Mouse (Mus musculus) midbrain, embryonic 13.5 days (tissue): ENCODE measurements around the gene Gata3. TPM values are rescaled to one million over a fixed set of nuclear protein-coding genes. Genes with fewer than 3 reads are reported as not detected.

Experiments used
- ATAC-seq: fragments of 200-750 bp; cut with Nextera tagmentation; 2 replicates; pipeline ENCODE4 v1.8.0; 2017; ENCODE audit warnings: mild to moderate bottlenecking, moderate TSS enrichment, moderate library complexity
- H3K27ac ChIP-seq: fragments of 300-500 bp; sonication (generic); 2 replicates; pipeline ENCODE4 v1.5.1; 2015; ENCODE audit warnings: inconsistent platforms, mild to moderate bottlenecking, moderate library complexity
- H3K27me3 ChIP-seq: fragments of 300-500 bp; sonication (generic); 2 replicates; pipeline ENCODE4 v1.6.1; 2015; ENCODE audit warnings: mild to moderate bottlenecking, inconsistent platforms
- H3K36me3 ChIP-seq: fragments of 300-500 bp; sonication (generic); 2 replicates; pipeline ENCODE4 v1.6.1; 2015; ENCODE audit warnings: mild to moderate bottlenecking, inconsistent platforms
- H3K4me1 ChIP-seq: fragments of 300-500 bp; sonication (generic); replicated peaks from 2 replicates; pipeline ENCODE4 v1.6.1; 2015; ENCODE audit warnings: inconsistent platforms
- H3K4me2 ChIP-seq: fragments of 300-500 bp; sonication (generic); replicated peaks from 2 replicates; pipeline ENCODE4 v1.6.1; 2015; ENCODE audit warnings: moderate library complexity, mild to moderate bottlenecking, inconsistent platforms
- H3K4me3 ChIP-seq: fragments of 300-500 bp; sonication (generic); replicated peaks from 2 replicates; pipeline ENCODE4 v1.5.1; 2015; ENCODE audit warnings: mild to moderate bottlenecking, inconsistent platforms
- H3K9ac ChIP-seq: fragments of 300-500 bp; sonication (generic); replicated peaks from 2 replicates; pipeline ENCODE4 v1.6.1; 2015; ENCODE audit warnings: mild to moderate bottlenecking, inconsistent platforms
- H3K9me3 ChIP-seq: fragments of 300-500 bp; sonication (generic); 2 replicates; pipeline ENCODE4 v1.6.1; 2016; ENCODE audit warnings: mild to moderate bottlenecking, inconsistent platforms
- WGBS: fragments of 180-500 bp; shearing (Covaris S2); methylation state at CpG from one replicate; pipeline ENCODE4 v1.1.7; 2015; 5-methylcytosine and 5-hydroxymethylcytosine counted together
- polyA plus RNA-seq: library from polyadenylated mRNA; unstranded; fragments of >200 nt; fragmentation: Nextera tagmentation; extraction: Ambion mirVana; gene quantifications from 2 replicates; pipeline ENCODE4 v1.2.1, GENCODE M21; 2015

Gene Gata3
- polyA plus RNA-seq, result 94.8 and 119 TPM in 2 replicates

DNA sequence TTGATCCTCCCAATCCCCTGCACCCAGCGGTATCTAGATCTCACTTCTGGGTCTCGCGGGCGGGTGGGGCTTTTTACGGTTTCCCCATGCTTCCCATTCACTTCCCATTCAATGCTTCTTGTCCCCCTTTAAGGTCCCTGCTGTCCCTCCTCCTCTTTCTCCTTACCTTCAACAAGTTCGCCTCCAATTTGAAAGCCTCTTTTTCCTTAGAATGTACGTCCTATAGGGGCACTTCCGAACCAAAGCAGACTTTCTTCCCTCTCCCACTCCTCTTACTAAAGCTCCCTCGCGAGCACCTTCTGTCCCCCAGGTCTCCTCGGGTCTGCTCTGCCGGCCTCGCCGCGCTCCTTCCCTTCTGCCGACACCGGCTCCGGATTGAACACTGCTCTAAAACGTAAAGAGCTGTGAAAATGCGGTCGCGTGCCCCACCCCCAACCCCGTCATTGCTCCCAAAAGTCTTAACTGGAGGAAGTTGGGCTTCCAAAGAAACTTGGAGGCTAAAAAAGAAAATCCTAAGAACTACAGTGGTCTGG is at the start of gene Gata3:
Gene Gata3 (minus strand): TSS at position 384 of the 533 bp plus-strand sequence.
- H3K9ac ChIP-seq, result peak within 1 kb of the TSS; percentile 1; the same call in 1 of the 2 replicates
- H3K36me3 ChIP-seq, result no peaks in the 10 kb centered on the region

DNA sequence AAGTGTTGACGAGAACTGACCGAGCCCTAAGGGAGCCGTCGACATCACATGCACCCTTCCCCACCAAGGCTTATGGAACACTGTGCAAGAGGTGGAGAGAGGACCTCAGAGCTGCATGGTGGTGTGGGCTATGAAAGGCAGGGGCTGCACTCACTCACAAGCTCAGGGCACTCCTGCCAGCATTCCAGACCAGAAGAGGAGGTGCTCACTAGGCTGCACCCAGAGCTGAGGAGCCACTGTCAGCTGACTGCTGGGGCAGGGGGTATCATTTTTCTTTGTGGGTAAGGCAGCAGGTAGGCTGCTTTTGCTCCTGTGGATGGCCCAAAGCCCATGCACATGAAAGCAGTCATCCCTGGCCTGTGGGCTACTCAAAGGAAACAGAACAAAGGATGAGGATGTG is 49.4 kb upstream of the Gata3 start:
- ATAC-seq, result 0 out of 2 replicates have a peak, but pooled peaks have one; percentile 40
- Histone ChIP-seq H3K27me3 (no peaks in the 10 kb centered on the region), H3K4me1 (no peaks in the 10 kb centered on the region), H3K27ac (no peak overlapping the region), H3K4me2 (no peak overlapping the region), H3K9ac (no peak overlapping the region), H3K36me3 (0 out of 2 replicates have a peak, but pooled peaks cover 6% of the 10 kb centered on the region), H3K9me3 (no peaks in the 10 kb centered on the region), H3K4me3 (no peak overlapping the region)
- WGBS, result 92% methylated on average over 4 of the region's 4 CpGs

More for the DNA sequence above, at the start of gene Gata3:
- no peak for ATAC-seq
- H3K4me2 ChIP-seq, result peak within 1 kb of the TSS; percentile 45
- WGBS, result under 1% methylated on average over 23 of the region's 23 CpGs
- H3K27me3 ChIP-seq, result peaks cover 96% of the 10 kb centered on the region
- H3K27ac ChIP-seq, result no peak within 1 kb of the TSS
- H3K9me3 ChIP-seq, result no peaks in the 10 kb centered on the region
- H3K4me1 ChIP-seq, result peaks cover 8% of the 10 kb centered on the region; the same call in 1 of the 2 replicates
- peak within 1 kb of the TSS; percentile 48 for H3K4me3 ChIP-seq

GRCm38 (mm10) chr2:9935965-9936364 is 46.1 kb upstream of the Gata3 start:
- no peak overlapping the region for H3K27ac ChIP-seq
- peak; percentile 62 for ATAC-seq
- H3K9ac ChIP-seq, result no peak overlapping the region
- H3K4me3 ChIP-seq, result no peak overlapping the region
- H3K27me3 ChIP-seq, result no peaks in the 10 kb centered on the region
- no peaks in the 10 kb centered on the region for H3K4me1 ChIP-seq
- peaks cover 11% of the 10 kb centered on the region; the same call in 1 of the 2 replicates for H3K36me3 ChIP-seq
- whole genome bisulfite sequencing, result 0% methylated on average over 1 of the region's 1 CpGs
- H3K9me3 ChIP-seq, result no peaks in the 10 kb centered on the region
- no peak overlapping the region for H3K4me2 ChIP-seq

- peaks cover 6% of the 10 kb centered on the region for H3K4me1 ChIP-seq
- H3K27me3 ChIP-seq, result no peaks in the 10 kb centered on the region
- WGBS, result 75% methylated on average over 4 of the region's 4 CpGs
- no peak overlapping the region for H3K27ac ChIP-seq
- H3K4me3 ChIP-seq, result no peak overlapping the region
- H3K9ac ChIP-seq, result no peak overlapping the region
- H3K4me2 ChIP-seq, result no peak overlapping the region
- H3K9me3 ChIP-seq, result no peaks in the 10 kb centered on the region
- ATAC-seq, result no peak
- peaks cover 16% of the 10 kb centered on the region; the same call in 1 of the 2 replicates for H3K36me3 ChIP-seq
Measured at GRCm38 (mm10) chr2:9926905-9927283, 37.1 kb upstream of the Gata3 start.

DNA sequence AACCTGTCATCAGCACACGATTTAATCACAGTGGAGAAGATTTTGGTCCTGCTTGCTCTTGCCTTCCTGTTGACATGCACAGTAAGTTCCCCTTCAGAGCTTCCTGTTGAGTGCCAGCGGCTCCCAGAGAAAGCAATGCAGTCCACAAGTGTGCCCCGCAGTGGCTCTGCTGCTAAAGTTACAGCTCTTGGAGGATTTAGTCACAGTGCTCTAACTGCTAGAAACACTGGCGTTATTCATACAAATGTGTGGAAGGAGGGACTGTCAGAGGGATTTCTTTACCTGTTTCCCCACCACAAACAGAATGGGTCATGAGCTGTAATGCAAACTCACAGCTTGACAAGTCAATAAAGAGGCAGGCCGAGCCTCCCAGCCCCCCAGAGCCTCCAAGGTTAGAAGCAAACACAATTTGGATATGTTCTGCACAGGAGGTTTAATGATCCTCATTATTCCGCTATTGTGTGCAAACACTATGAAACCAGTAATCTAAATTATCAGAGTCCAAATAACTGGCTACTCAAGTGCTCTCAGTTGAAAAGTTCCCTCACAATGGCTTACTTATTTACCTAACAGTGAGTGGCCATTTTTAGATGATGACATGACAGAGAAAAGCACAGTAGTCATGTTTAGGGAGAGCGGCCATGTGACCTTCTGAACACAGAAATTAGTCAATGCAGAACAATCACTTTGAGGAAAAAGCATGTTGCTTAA is 36.5 kb upstream of the Gata3 start:
- 37% methylated on average over 7 of the region's 7 CpGs for WGBS
- Histone ChIP-seq H3K4me3 (no peak overlapping the region), H3K36me3 (peaks cover 14% of the 10 kb centered on the region; the same call in 1 of the 2 replicates), H3K4me1 (peaks cover 6% of the 10 kb centered on the region), H3K4me2 (no peak overlapping the region), H3K27ac (no peak overlapping the region), H3K9ac (no peak overlapping the region), H3K27me3 (no peaks in the 10 kb centered on the region), H3K9me3 (no peaks in the 10 kb centered on the region)
- ATAC-seq, result no peak

DNA sequence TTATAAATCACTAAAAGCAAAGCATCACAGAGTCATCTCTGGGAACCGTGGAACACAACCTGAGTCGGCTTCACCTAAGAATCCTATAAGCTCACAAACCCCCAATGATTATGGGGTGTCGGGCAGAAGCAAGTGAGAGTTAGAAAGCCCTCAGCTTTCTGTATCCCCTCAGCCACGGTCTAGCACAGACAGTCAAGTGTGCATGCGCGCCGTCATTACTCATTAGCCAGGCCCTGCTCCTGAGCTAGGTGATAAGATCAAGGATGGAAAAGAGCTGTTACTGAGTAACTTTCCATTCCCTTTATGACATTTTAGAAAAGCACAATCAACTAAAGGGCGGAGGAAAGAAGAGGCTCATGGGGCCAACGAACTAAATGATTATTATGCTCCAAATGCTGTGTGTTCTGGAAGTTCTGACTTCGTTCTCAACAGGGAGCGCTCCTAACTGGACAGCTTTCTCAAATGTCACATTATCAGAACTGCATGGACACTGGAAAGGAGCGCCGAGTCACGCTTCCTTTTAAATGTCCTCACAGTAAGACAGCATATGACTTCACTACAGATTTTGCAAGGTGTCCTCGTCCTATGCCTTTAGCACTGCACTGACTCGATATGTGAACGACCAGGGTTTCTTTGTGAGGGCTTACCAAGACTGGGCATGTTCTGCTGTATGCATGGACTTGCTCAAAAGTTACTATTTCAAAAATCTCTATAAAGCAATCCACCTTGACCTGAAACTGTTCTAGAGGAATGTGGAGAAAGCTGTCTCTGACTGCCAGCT is 29.0 kb upstream of the Gata3 start:
- H3K9me3 ChIP-seq, result no peaks in the 10 kb centered on the region
- H3K4me1 ChIP-seq, result no peaks in the 10 kb centered on the region
- no peak overlapping the region for H3K4me2 ChIP-seq
- peaks cover 37% of the 10 kb centered on the region for H3K36me3 ChIP-seq
- H3K27me3 ChIP-seq, result no peaks in the 10 kb centered on the region
- no peak for ATAC-seq
- no peak overlapping the region for H3K4me3 ChIP-seq
- no peak overlapping the region for H3K9ac ChIP-seq
- 94% methylated on average over 17 of the region's 17 CpGs for WGBS
- no peak overlapping the region for H3K27ac ChIP-seq

DNA sequence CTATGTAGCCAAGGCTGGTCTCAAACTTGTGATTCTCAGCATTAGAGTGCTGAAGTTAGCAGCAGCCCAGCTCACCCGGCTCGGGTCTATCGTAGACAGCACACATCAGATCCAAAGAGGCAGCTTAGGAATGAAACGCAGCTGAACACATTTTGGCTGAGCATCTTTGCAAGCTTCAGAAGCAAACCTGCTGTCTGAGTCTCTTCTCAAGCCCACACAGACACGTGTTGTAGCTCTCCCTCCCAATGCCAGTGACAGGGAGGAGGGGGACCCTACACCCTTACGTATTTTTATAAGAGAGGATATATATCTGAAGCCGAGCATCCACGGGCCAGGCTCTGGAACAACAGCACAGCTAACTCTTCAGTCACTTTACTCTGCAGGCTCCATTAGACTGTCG is 27.8 kb upstream of the Gata3 start:
- no peak overlapping the region for H3K4me3 ChIP-seq
- H3K27ac ChIP-seq, result no peak overlapping the region
- peaks cover 31% of the 10 kb centered on the region for H3K36me3 ChIP-seq
- no peaks in the 10 kb centered on the region for H3K27me3 ChIP-seq
- H3K4me2 ChIP-seq, result no peak overlapping the region
- no peaks in the 10 kb centered on the region for H3K4me1 ChIP-seq
- no peaks in the 10 kb centered on the region for H3K9me3 ChIP-seq
- H3K9ac ChIP-seq, result no peak overlapping the region
- WGBS, result 90% methylated on average over 9 of the region's 9 CpGs
- ATAC-seq, result no peak

GRCm38 (mm10) chr2:9905995-9906394 is 16.2 kb upstream of the Gata3 start:
- 10% methylated on average over 11 of the region's 11 CpGs for WGBS
- peak overlapping the region; percentile 16; the same call in 1 of the 2 replicates for H3K4me2 ChIP-seq

DNA sequence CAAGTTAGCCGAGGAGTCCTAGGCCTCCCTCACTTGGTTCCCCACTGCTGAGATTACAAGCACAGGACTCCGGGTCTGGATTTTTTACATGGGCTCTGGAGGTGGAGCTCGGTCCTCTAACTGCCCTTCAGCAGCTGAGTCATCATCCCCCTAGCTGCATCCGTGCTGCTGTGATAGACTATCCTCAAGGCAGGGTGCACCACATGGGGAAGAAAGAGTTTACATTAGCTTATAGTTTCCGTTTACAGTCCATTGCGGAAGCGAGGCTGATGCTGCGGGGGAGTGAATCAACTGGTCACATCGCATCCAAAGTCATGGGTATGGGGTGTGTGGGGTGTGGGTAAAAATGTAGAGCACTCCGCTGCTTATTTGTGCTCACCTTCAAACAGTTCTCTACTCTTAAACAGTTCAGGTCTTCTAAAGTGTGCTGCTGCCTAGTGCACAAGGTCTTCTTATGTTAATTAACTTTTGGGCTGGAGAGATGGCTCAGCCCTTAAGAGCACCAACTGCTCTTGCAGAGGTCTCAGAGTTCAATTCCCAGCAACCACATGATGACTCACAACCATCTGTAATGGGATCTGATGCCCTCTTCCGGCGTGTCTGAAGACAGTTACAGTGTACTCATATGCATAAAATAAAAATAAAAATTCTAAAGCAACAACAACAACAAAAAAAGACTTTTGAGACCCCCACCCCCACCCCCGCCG is 14.2 kb upstream of the Gata3 start:
- no peak overlapping the region for H3K9ac ChIP-seq
- 81% methylated on average over 14 of the region's 14 CpGs for WGBS

More at GRCm38 (mm10) chr2:9905995-9906394, 16.2 kb upstream of the Gata3 start:
- H3K27me3 ChIP-seq, result 0 out of 2 replicates have a peak, but pooled peaks cover 5% of the 10 kb centered on the region
- H3K9me3 ChIP-seq, result no peaks in the 10 kb centered on the region
- no peak overlapping the region for H3K4me3 ChIP-seq
- ATAC-seq, result no peak
- H3K27ac ChIP-seq, result no peak overlapping the region
- no peaks in the 10 kb centered on the region; the same call in 1 of the 2 replicates for H3K4me1 ChIP-seq
- no peak overlapping the region for H3K9ac ChIP-seq
- no peaks in the 10 kb centered on the region for H3K36me3 ChIP-seq

DNA sequence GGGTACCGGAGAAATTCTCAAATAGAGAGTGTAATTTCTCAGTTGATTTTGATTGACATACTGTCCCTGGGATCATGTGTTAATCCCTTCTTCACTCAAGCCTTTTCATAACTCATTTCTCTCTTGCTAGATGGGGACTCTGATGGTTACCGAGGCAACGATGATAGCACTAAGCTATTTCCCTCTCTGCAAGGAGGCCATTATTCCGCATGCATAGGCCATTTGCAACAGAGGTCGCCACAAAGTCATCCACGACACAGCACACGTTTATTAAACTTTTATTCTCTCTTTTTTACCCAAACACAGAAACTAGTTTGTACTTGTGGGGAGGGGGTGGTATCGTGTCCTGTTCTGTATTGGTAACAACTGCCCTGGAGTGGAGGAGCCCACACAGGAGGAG is 8.0 kb upstream of the Gata3 start:
- Histone ChIP-seq H3K9ac (no peak overlapping the region), H3K27ac (peak overlapping the region; percentile 52; the same call in 1 of the 2 replicates), H3K27me3 (peaks cover 74% of the 10 kb centered on the region), H3K9me3 (no peaks in the 10 kb centered on the region), H3K4me3 (no peak overlapping the region), H3K4me2 (no peak overlapping the region), H3K36me3 (no peaks in the 10 kb centered on the region), H3K4me1 (peaks cover 38% of the 10 kb centered on the region)
- ATAC-seq, result peak; percentile 59
- WGBS, result 2% methylated on average over 8 of the region's 8 CpGs

More for the DNA sequence above, 14.2 kb upstream of the Gata3 start:
- Histone ChIP-seq H3K9me3 (no peaks in the 10 kb centered on the region), H3K4me2 (no peak overlapping the region), H3K27ac (no peak overlapping the region), H3K4me1 (no peaks in the 10 kb centered on the region; the same call in 1 of the 2 replicates), H3K36me3 (no peaks in the 10 kb centered on the region), H3K4me3 (no peak overlapping the region), H3K27me3 (peaks cover 15% of the 10 kb centered on the region)
- 0 out of 2 replicates have a peak, but pooled peaks have one; percentile 20 for ATAC-seq

- 0% methylated on average over 22 of the region's 22 CpGs for WGBS
- Histone ChIP-seq H3K9me3 (no peaks in the 10 kb centered on the region), H3K4me1 (peaks cover 38% of the 10 kb centered on the region), H3K36me3 (no peaks in the 10 kb centered on the region), H3K4me2 (peak overlapping the region; percentile 38), H3K27ac (peak overlapping the region; percentile 69), H3K9ac (no peak overlapping the region), H3K27me3 (peaks cover 82% of the 10 kb centered on the region), H3K4me3 (peak overlapping the region; percentile 22)
- 0 out of 2 replicates have a peak, but pooled peaks have one; percentile 15 for ATAC-seq
Measured at GRCm38 (mm10) chr2:9896097-9896770, 6.4 kb upstream of the Gata3 start.
